Mouse (Mus musculus): ENCODE results near the gene 1600002K03Rik. TPM values are rescaled to one million over a fixed set of nuclear protein-coding genes. Genes with fewer than 3 reads are reported as not detected.

Gene 1600002K03Rik
- polyA plus RNA-seq, 2 experiments = 12.8 to 15.5 TPM

- H3K4me1 ChIP-seq (ENCODE audit: control insufficient read depth, insufficient read depth, low read length) = peaks cover 31% of the 10 kb centered on the region
- peaks cover 16% of the 10 kb centered on the region for H3K27me3 ChIP-seq (ENCODE audit: control insufficient read depth, insufficient read depth, low read length)
- H3K36me3 ChIP-seq (ENCODE audit: control insufficient read depth, insufficient read depth, low read length) = peaks cover 53% of the 10 kb centered on the region
These were observed 37.1 kb upstream of the 1600002K03Rik start for GRCm38 (mm10) chr10:80135641-80136040.

GRCm38 (mm10) chr10:80136179-80136951 is 36.4 kb upstream of the 1600002K03Rik start:
- Histone ChIP-seq H3K36me3 (ENCODE audit: control insufficient read depth, insufficient read depth, low read length) (peaks cover 46% of the 10 kb centered on the region), H3K9ac (ENCODE audit: low read depth, low read length, severe bottlenecking) (no peak overlapping the region), H3K27me3 (ENCODE audit: control insufficient read depth, insufficient read depth, low read length) (peaks cover 16% of the 10 kb centered on the region), H3K27ac (replicated peaks; ENCODE audit: low read depth, low read length) (no peak overlapping the region), H3K4me1 (ENCODE audit: control insufficient read depth, insufficient read depth, low read length) (peaks cover 30% of the 10 kb centered on the region), H3K4me2 (replicated peaks; ENCODE audit: low read depth, low read length, severe bottlenecking) (peak overlapping the region; percentile 97), H3K4me3 (replicated peaks; ENCODE audit: low read length) (peak overlapping the region; percentile 71), H3K9me3 (ENCODE audit: control insufficient read depth, low read length) (no peaks in the 10 kb centered on the region)
- no peak for DNase-seq (ENCODE audit: low spot score)
- TF ChIP-seq POLR2A (IDR thresholded peaks at IDR 0.05; ENCODE audit: borderline replicate concordance, extremely low read depth, insufficient read depth, insufficient read length) = no peak
- WGBS = 22% methylated on average over 34 of the region's 49 CpGs
- ATAC-seq (ENCODE audit: low FRiP score, low read depth) = no peak

More at GRCm38 (mm10) chr10:80135641-80136040, 37.1 kb upstream of the 1600002K03Rik start:
- DNase-seq (ENCODE audit: low spot score) = no peak
- Histone ChIP-seq H3K27ac (replicated peaks; ENCODE audit: low read depth, low read length) (no peak overlapping the region), H3K9me3 (ENCODE audit: control insufficient read depth, low read length) (no peaks in the 10 kb centered on the region), H3K9ac (ENCODE audit: low read depth, low read length, severe bottlenecking) (no peak overlapping the region), H3K4me3 (replicated peaks; ENCODE audit: low read length) (no peak overlapping the region), H3K4me2 (replicated peaks; ENCODE audit: low read depth, low read length, severe bottlenecking) (no peak overlapping the region)
- TF ChIP-seq POLR2A (IDR thresholded peaks at IDR 0.05; ENCODE audit: borderline replicate concordance, extremely low read depth, insufficient read depth, insufficient read length) = no peak
- WGBS = 96% methylated on average over 1 of the region's 1 CpGs
- no peak for ATAC-seq (ENCODE audit: low FRiP score, low read depth)

GRCm38 (mm10) chr10:80136952-80137625 is 35.7 kb upstream of the 1600002K03Rik start:
- Histone ChIP-seq H3K9me3 (ENCODE audit: control insufficient read depth, low read length) (no peaks in the 10 kb centered on the region), H3K4me2 (replicated peaks; ENCODE audit: low read depth, low read length, severe bottlenecking) (peak overlapping the region; percentile 97), H3K27ac (replicated peaks; ENCODE audit: low read depth, low read length) (no peak overlapping the region), H3K4me1 (ENCODE audit: control insufficient read depth, insufficient read depth, low read length) (peaks cover 22% of the 10 kb centered on the region), H3K27me3 (ENCODE audit: control insufficient read depth, insufficient read depth, low read length) (peaks cover 16% of the 10 kb centered on the region), H3K36me3 (ENCODE audit: control insufficient read depth, insufficient read depth, low read length) (peaks cover 39% of the 10 kb centered on the region), H3K9ac (ENCODE audit: low read depth, low read length, severe bottlenecking) (peak overlapping the region; percentile 41; the same call in 1 of the 2 replicates), H3K4me3 (replicated peaks; ENCODE audit: low read length) (peak overlapping the region; percentile 71)
- 7% methylated on average over 26 of the region's 29 CpGs for WGBS
- TF ChIP-seq POLR2A (IDR thresholded peaks at IDR 0.05; ENCODE audit: borderline replicate concordance, extremely low read depth, insufficient read depth, insufficient read length) = no peak
- ATAC-seq (ENCODE audit: low FRiP score, low read depth) = no peak
- no peak for DNase-seq (ENCODE audit: low spot score)

GRCm38 (mm10) chr10:80137626-80138552 is 34.9 kb upstream of the 1600002K03Rik start:
- Histone ChIP-seq H3K36me3 (ENCODE audit: control insufficient read depth, insufficient read depth, low read length) (peaks cover 31% of the 10 kb centered on the region), H3K9ac (ENCODE audit: low read depth, low read length, severe bottlenecking) (peak overlapping the region; percentile 41), H3K4me3 (replicated peaks; ENCODE audit: low read length) (peak overlapping the region; percentile 71), H3K9me3 (ENCODE audit: control insufficient read depth, low read length) (no peaks in the 10 kb centered on the region), H3K27ac (replicated peaks; ENCODE audit: low read depth, low read length) (no peak overlapping the region), H3K27me3 (ENCODE audit: control insufficient read depth, insufficient read depth, low read length) (peaks cover 16% of the 10 kb centered on the region), H3K4me1 (ENCODE audit: control insufficient read depth, insufficient read depth, low read length) (peaks cover 25% of the 10 kb centered on the region), H3K4me2 (replicated peaks; ENCODE audit: low read depth, low read length, severe bottlenecking) (peak overlapping the region; percentile 97)
- DNase-seq (ENCODE audit: low spot score) = no peak
- WGBS = 7% methylated on average over 22 of the region's 33 CpGs
- no peak for ATAC-seq (ENCODE audit: low FRiP score, low read depth)
- TF ChIP-seq POLR2A (IDR thresholded peaks at IDR 0.05; ENCODE audit: borderline replicate concordance, extremely low read depth, insufficient read depth, insufficient read length) = no peak
